Mouse (Mus musculus): Measurements from ENCODE around the gene Olfr525. TPM values are rescaled to one million over a fixed set of nuclear protein-coding genes. Genes with fewer than 3 reads are reported as not detected.

Gene Olfr525
- not detected in 2 replicates for polyA plus RNA-seq (2016; fragmentation: Nextera tagmentation; extraction: Ambion mirVana)

GRCm38 (mm10) chr7:140320558-140320957, at the start of gene Olfr525:
TSS of gene Olfr525 (plus strand) at chr7:140320858.
- H3K9me3 ChIP-seq, result no peaks in the 10 kb centered on the region
- H3K27ac ChIP-seq, result no peak within 1 kb of the TSS
- no peaks in the 10 kb centered on the region for H3K36me3 ChIP-seq (replicated peaks)
- H3K4me1 ChIP-seq, result no peaks in the 10 kb centered on the region
- H3K27me3 ChIP-seq (ENCODE audit: poor library complexity, severe bottlenecking), result no peaks in the 10 kb centered on the region
- WGBS, result 46% methylated on average over 1 of the region's 1 CpGs
- H3K4me3 ChIP-seq, result no peak within 1 kb of the TSS
- DNase-seq (ENCODE audit: extremely low spot score, low spot score), result no peak

GRCm38 (mm10) chr7:140295746-140296145, 24.9 kb upstream of the Olfr525 start:
- no peak overlapping the region for H3K4me3 ChIP-seq
- H3K27ac ChIP-seq, result no peak overlapping the region
- no peaks in the 10 kb centered on the region for H3K9me3 ChIP-seq
- no peaks in the 10 kb centered on the region for H3K4me1 ChIP-seq
- H3K27me3 ChIP-seq (ENCODE audit: poor library complexity, severe bottlenecking), result no peaks in the 10 kb centered on the region
- WGBS, result 92% methylated on average over 9 of the region's 9 CpGs
- no peak for DNase-seq (ENCODE audit: extremely low spot score, low spot score)
- H3K36me3 ChIP-seq (replicated peaks), result no peaks in the 10 kb centered on the region

- DNase-seq (ENCODE audit: extremely low spot score, low spot score), result no peak
- H3K27ac ChIP-seq, result no peak overlapping the region
- no peaks in the 10 kb centered on the region for H3K36me3 ChIP-seq (replicated peaks)
- no peaks in the 10 kb centered on the region for H3K27me3 ChIP-seq (ENCODE audit: poor library complexity, severe bottlenecking)
- WGBS, result 81% methylated on average over 6 of the region's 6 CpGs
- no peak overlapping the region for H3K4me3 ChIP-seq
- no peaks in the 10 kb centered on the region for H3K4me1 ChIP-seq
- no peaks in the 10 kb centered on the region for H3K9me3 ChIP-seq
Measured at GRCm38 (mm10) chr7:140296876-140297275, 23.8 kb upstream of the Olfr525 start.

GRCm38 (mm10) chr7:140299416-140299815, 21.2 kb upstream of the Olfr525 start:
- H3K9me3 ChIP-seq, result no peaks in the 10 kb centered on the region
- no peak overlapping the region for H3K4me3 ChIP-seq
- no peak overlapping the region for H3K27ac ChIP-seq
- no peaks in the 10 kb centered on the region for H3K27me3 ChIP-seq (ENCODE audit: poor library complexity, severe bottlenecking)
- DNase-seq (ENCODE audit: extremely low spot score, low spot score), result no peak
- 85% methylated on average over 3 of the region's 3 CpGs for WGBS
- H3K36me3 ChIP-seq (replicated peaks), result no peaks in the 10 kb centered on the region
- H3K4me1 ChIP-seq, result no peaks in the 10 kb centered on the region

- Histone ChIP-seq H3K9me3 (no peaks in the 10 kb centered on the region), H3K4me3 (no peak overlapping the region), H3K4me1 (no peaks in the 10 kb centered on the region), H3K27me3 (ENCODE audit: poor library complexity, severe bottlenecking) (no peaks in the 10 kb centered on the region), H3K27ac (no peak overlapping the region), H3K36me3 (replicated peaks) (no peaks in the 10 kb centered on the region)
- 89% methylated on average over 3 of the region's 3 CpGs for WGBS
- DNase-seq (ENCODE audit: extremely low spot score, low spot score), result no peak
Measured at GRCm38 (mm10) chr7:140319861-140320385, 735 bp upstream of the Olfr525 start.

GRCm38 (mm10) chr7:140321135-140321534, 477 bp downstream of the Olfr525 start:
- DNase-seq (ENCODE audit: extremely low spot score, low spot score), result no peak
- Histone ChIP-seq H3K4me1 (no peaks in the 10 kb centered on the region), H3K9me3 (no peaks in the 10 kb centered on the region), H3K27ac (no peak overlapping the region), H3K4me3 (no peak overlapping the region), H3K27me3 (ENCODE audit: poor library complexity, severe bottlenecking) (no peaks in the 10 kb centered on the region), H3K36me3 (replicated peaks) (no peaks in the 10 kb centered on the region)

- Histone ChIP-seq H3K36me3 (replicated peaks) (no peaks in the 10 kb centered on the region), H3K4me1 (no peaks in the 10 kb centered on the region), H3K27me3 (ENCODE audit: poor library complexity, severe bottlenecking) (no peaks in the 10 kb centered on the region), H3K9me3 (no peaks in the 10 kb centered on the region), H3K4me3 (no peak overlapping the region), H3K27ac (no peak overlapping the region)
- WGBS, result 57% methylated on average over 1 of the region's 1 CpGs
- DNase-seq (ENCODE audit: extremely low spot score, low spot score), result no peak
Measured at GRCm38 (mm10) chr7:140329766-140330304, 9.2 kb downstream of the Olfr525 start.

GRCm38 (mm10) chr7:140333717-140334116, 13.1 kb downstream of the Olfr525 start, which contains the start of gene Olfr527:
TSS of gene Olfr527 (plus strand) at chr7:140334017.
- WGBS, result 83% methylated on average over 2 of the region's 2 CpGs
- DNase-seq (ENCODE audit: extremely low spot score, low spot score), result no peak
- no peak within 1 kb of the TSS for H3K27ac ChIP-seq

GRCm38 (mm10) chr7:140361571-140361970, 40.9 kb downstream of the Olfr525 start, which contains the start of gene Olfr60:
TSS of gene Olfr60 (minus strand) at chr7:140361671.
- H3K27me3 ChIP-seq (ENCODE audit: poor library complexity, severe bottlenecking), result no peaks in the 10 kb centered on the region
- H3K4me3 ChIP-seq, result no peak within 1 kb of the TSS
- H3K36me3 ChIP-seq (replicated peaks), result no peaks in the 10 kb centered on the region
- 80% methylated on average over 3 of the region's 3 CpGs for WGBS
- no peaks in the 10 kb centered on the region for H3K4me1 ChIP-seq
- no peak for DNase-seq (ENCODE audit: extremely low spot score, low spot score)
- H3K27ac ChIP-seq, result no peak within 1 kb of the TSS
- H3K9me3 ChIP-seq, result no peaks in the 10 kb centered on the region

More at GRCm38 (mm10) chr7:140333717-140334116, 13.1 kb downstream of the Olfr525 start, which contains the start of gene Olfr527:
- Histone ChIP-seq H3K36me3 (replicated peaks) (no peaks in the 10 kb centered on the region), H3K4me1 (no peaks in the 10 kb centered on the region), H3K4me3 (no peak within 1 kb of the TSS), H3K9me3 (no peaks in the 10 kb centered on the region), H3K27me3 (ENCODE audit: poor library complexity, severe bottlenecking) (no peaks in the 10 kb centered on the region)

GRCm38 (mm10) chr7:140374300-140374699, 53.6 kb downstream of the Olfr525 start:
- Histone ChIP-seq H3K9me3 (no peaks in the 10 kb centered on the region), H3K27me3 (ENCODE audit: poor library complexity, severe bottlenecking) (no peaks in the 10 kb centered on the region), H3K36me3 (replicated peaks) (no peaks in the 10 kb centered on the region), H3K4me3 (no peak overlapping the region), H3K27ac (no peak overlapping the region), H3K4me1 (no peaks in the 10 kb centered on the region)
- WGBS, result 82% methylated on average over 4 of the region's 4 CpGs
- no peak for DNase-seq (ENCODE audit: extremely low spot score, low spot score)

- Histone ChIP-seq H3K27me3 (ENCODE audit: poor library complexity, severe bottlenecking) (no peaks in the 10 kb centered on the region), H3K27ac (no peak within 1 kb of the TSS), H3K36me3 (replicated peaks) (no peaks in the 10 kb centered on the region), H3K9me3 (no peaks in the 10 kb centered on the region), H3K4me3 (no peak within 1 kb of the TSS), H3K4me1 (no peaks in the 10 kb centered on the region)
- 50% methylated on average over 1 of the region's 1 CpGs for WGBS
- no peak for DNase-seq (ENCODE audit: extremely low spot score, low spot score)
Measured at GRCm38 (mm10) chr7:140376231-140376630, 55.6 kb downstream of the Olfr525 start, which contains the start of gene Olfr530. TSS of gene Olfr530 (minus strand) at chr7:140376331.

GRCm38 (mm10) chr7:140376911-140377310, 56.3 kb downstream of the Olfr525 start:
- no peak for DNase-seq (ENCODE audit: extremely low spot score, low spot score)
- Histone ChIP-seq H3K27ac (no peak overlapping the region), H3K27me3 (ENCODE audit: poor library complexity, severe bottlenecking) (no peaks in the 10 kb centered on the region), H3K4me3 (no peak overlapping the region), H3K9me3 (no peaks in the 10 kb centered on the region), H3K36me3 (replicated peaks) (no peaks in the 10 kb centered on the region), H3K4me1 (no peaks in the 10 kb centered on the region)
- WGBS, result 95% methylated on average over 2 of the region's 2 CpGs
